Mouse (Mus musculus): ENCODE measurements around the gene Gin1.

DNA sequence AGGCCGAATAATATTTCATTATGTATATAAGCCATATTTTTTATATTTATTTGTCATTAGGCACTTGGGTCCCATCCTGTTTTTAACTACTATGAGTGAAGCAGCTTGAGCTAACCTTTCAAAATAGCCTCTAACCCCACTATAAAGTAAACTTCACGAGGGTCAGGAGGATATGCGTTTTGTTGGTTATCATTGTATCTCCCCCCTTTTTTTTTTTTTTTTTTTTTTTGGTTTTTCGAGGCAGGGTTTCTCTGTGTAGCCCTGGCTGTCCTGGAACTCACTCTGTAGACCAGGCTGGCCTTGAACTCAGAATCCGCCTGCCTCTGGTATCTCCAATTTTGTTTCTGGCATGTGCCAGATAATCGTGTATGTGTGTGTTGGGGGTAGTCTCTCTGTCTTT lies 3.4 kb downstream of the Gin1 start:
- TF ChIP-seq CTCF (IDR thresholded peaks at IDR 0.05; ENCODE audit: control insufficient read depth, insufficient read depth, insufficient read length): no peak
- no peak for TF ChIP-seq MAX (IDR thresholded peaks at IDR 0.05)
- TF ChIP-seq CEBPB (IDR thresholded peaks at IDR 0.05; ENCODE audit: low read depth): no peak
